16 mouse cellular contexts compared by ENCODE assay signal in genomic region chr8:114676918-114677317, GRCm38 (mm10).
"Had no signal": no experiment of that assay in that cellular context is flagged by ENCODE, and none has a peak within 500 bp of the region (broad histone marks: within the 10 kb centered on the region; RNA-seq: fewer than 3 reads in every experiment).

No protein-coding gene starts in this region.

- H3K27me3 ChIP-seq: midbrain, embryonic 13.5 days; neural tube, embryonic 13.5 days had no signal

- H3K9ac ChIP-seq: kidney, embryonic 15.5 days; limb, embryonic 12.5 days; limb, embryonic 15.5 days; liver, embryonic 14.5 days; liver, postnatal 0 days; lung, embryonic 14.5 days; midbrain, embryonic 13.5 days; neural tube, embryonic 13.5 days had no signal

- H3K27ac ChIP-seq: kidney, embryonic 15.5 days; limb, embryonic 12.5 days; limb, embryonic 15.5 days; liver, embryonic 14.5 days; macrophage; midbrain, embryonic 13.5 days; neural tube, embryonic 13.5 days; stomach, postnatal 0 days had no signal

- H3K36me3 ChIP-seq: kidney, embryonic 15.5 days; limb, embryonic 12.5 days; limb, embryonic 15.5 days; midbrain, embryonic 13.5 days; neural tube, embryonic 13.5 days had no signal

- H3K9me3 ChIP-seq: kidney, embryonic 15.5 days; limb, embryonic 12.5 days; limb, embryonic 15.5 days; midbrain, embryonic 13.5 days; neural tube, embryonic 13.5 days had no signal

- H3K4me3 ChIP-seq: kidney, embryonic 15.5 days; limb, embryonic 12.5 days; limb, embryonic 15.5 days; midbrain, embryonic 13.5 days; myocyte; neural tube, embryonic 13.5 days had no signal

- DNase-seq: kidney, postnatal 10 days; left cerebral cortex, postnatal 4 days; liver, postnatal 0 days; lung, embryonic 14.5 days; thymus, adult 2 months; thymus, postnatal 14 days; thymus, postnatal 4 days had no signal
